Mouse (Mus musculus) small intestine, adult 2 months (tissue): ENCODE measurements around the gene Dnah7a.
"Not testable (repeated sequence)": the region's sequence is repeated elsewhere in the genome, so short reads cannot be mapped to it uniquely, and the experiment has no call there.

Experiments used
- CTCF ChIP-seq: fragments of 200-500 bp; IDR thresholded peaks from 2 replicates; pipeline ENCODE4 v1.5.1; 2012; ENCODE audit warnings: low read depth, mild to moderate bottlenecking, control low read depth, inconsistent platforms, low read length, moderate library complexity, mixed read lengths; ENCODE audit not compliant: insufficient replicate concordance, insufficient read length; ENCODE audit errors: extremely low read depth
- POLR2A ChIP-seq: fragments of 200-500 bp; IDR thresholded peaks from 2 replicates; pipeline ENCODE4 v1.6.1; 2012; ENCODE audit warnings: low read depth, mild to moderate bottlenecking, control low read depth, inconsistent platforms, low read length, moderate library complexity

GRCm38 (mm10) chr1:53534826-53535225 lies 171.8 kb downstream of the Dnah7a start:
- TF ChIP-seq CTCF, POLR2A: not testable (repeated sequence)
